Mouse (Mus musculus) bone marrow macrophage, adult 2 months (primary cell): ENCODE results near the gene Akap2. TPM values are rescaled to one million over a fixed set of nuclear protein-coding genes. Genes with fewer than 3 reads are reported as not detected.

Experiments used
- H3K27ac ChIP-seq: 2 replicates; pipeline ENCODE4 v1.5.1; 2012; ENCODE audit warnings: low read depth, low read length; ENCODE audit not compliant: insufficient read depth
- H3K4me1 ChIP-seq: 2 replicates; pipeline ENCODE4 v1.6.1; 2012; ENCODE audit warnings: low read length; ENCODE audit not compliant: control insufficient read depth, insufficient read depth
- H3K4me3 ChIP-seq: 2 replicates; pipeline ENCODE4 v1.5.1; 2012; ENCODE audit warnings: mild to moderate bottlenecking, low read length, moderate library complexity; ENCODE audit not compliant: insufficient read depth
- CTCF ChIP-seq: IDR thresholded peaks from 2 replicates; pipeline ENCODE4 v1.5.1; 2012; ENCODE audit warnings: low read depth, mild to moderate bottlenecking, low read length, moderate library complexity
- POLR2A ChIP-seq: IDR thresholded peaks from 2 replicates; pipeline ENCODE4 v1.6.1; 2012; ENCODE audit warnings: mild to moderate bottlenecking, low read depth, low read length, borderline replicate concordance
- polyA plus RNA-seq: library from polyadenylated mRNA; stranded (reverse); fragments of >200 nt; gene quantifications from 2 replicates; pipeline ENCODE4 v1.2.4, GENCODE M21; 2012; ENCODE audit not compliant: missing spikeins, insufficient read depth, insufficient read length

Gene Akap2
- polyA plus RNA-seq, 1 experiment, result 1.3 TPM

- Histone ChIP-seq H3K27ac (no peak overlapping the region), H3K4me3 (no peak overlapping the region), H3K4me1 (no peaks in the 10 kb centered on the region)
- TF ChIP-seq POLR2A (no peak), CTCF (no peak)
Observed at GRCm38 (mm10) chr4:57682944-57683343, 34.5 kb upstream of the Akap2 start.

GRCm38 (mm10) chr4:57684676-57685215 is 32.7 kb upstream of the Akap2 start:
- no peak for TF ChIP-seq POLR2A
- no peak for TF ChIP-seq CTCF
- Histone ChIP-seq H3K4me1 (no peaks in the 10 kb centered on the region), H3K27ac (no peak overlapping the region), H3K4me3 (no peak overlapping the region)

GRCm38 (mm10) chr4:57686736-57687135 is 30.7 kb upstream of the Akap2 start:
- H3K4me3 ChIP-seq, result no peak overlapping the region
- H3K4me1 ChIP-seq, result no peaks in the 10 kb centered on the region
- TF ChIP-seq POLR2A (no peak), CTCF (no peak)
- no peak overlapping the region for H3K27ac ChIP-seq

GRCm38 (mm10) chr4:57687583-57687982 is 29.9 kb upstream of the Akap2 start:
- no peak overlapping the region for H3K4me3 ChIP-seq
- no peak overlapping the region for H3K27ac ChIP-seq
- no peak for TF ChIP-seq CTCF
- TF ChIP-seq POLR2A, result no peak
- H3K4me1 ChIP-seq, result no peaks in the 10 kb centered on the region

GRCm38 (mm10) chr4:57688131-57688530 is 29.3 kb upstream of the Akap2 start:
- Histone ChIP-seq H3K4me3 (no peak overlapping the region), H3K4me1 (no peaks in the 10 kb centered on the region), H3K27ac (no peak overlapping the region)
- TF ChIP-seq POLR2A, result no peak
- TF ChIP-seq CTCF, result no peak

GRCm38 (mm10) chr4:57690001-57690400 is 27.5 kb upstream of the Akap2 start:
- no peaks in the 10 kb centered on the region for H3K4me1 ChIP-seq
- TF ChIP-seq POLR2A (no peak), CTCF (no peak)
- no peak overlapping the region for H3K27ac ChIP-seq
- no peak overlapping the region for H3K4me3 ChIP-seq

- TF ChIP-seq CTCF (no peak), POLR2A (no peak)
- no peak overlapping the region for H3K4me3 ChIP-seq
- H3K27ac ChIP-seq, result no peak overlapping the region
- no peaks in the 10 kb centered on the region for H3K4me1 ChIP-seq
Observed at GRCm38 (mm10) chr4:57690805-57691204, 26.7 kb upstream of the Akap2 start.

GRCm38 (mm10) chr4:57694356-57695136 is 22.9 kb upstream of the Akap2 start:
- TF ChIP-seq CTCF (no peak), POLR2A (no peak)
- Histone ChIP-seq H3K27ac (no peak overlapping the region), H3K4me1 (no peaks in the 10 kb centered on the region), H3K4me3 (no peak overlapping the region)

- Histone ChIP-seq H3K4me1 (no peaks in the 10 kb centered on the region), H3K27ac (no peak overlapping the region), H3K4me3 (no peak overlapping the region)
- TF ChIP-seq POLR2A (no peak), CTCF (no peak)
Observed at GRCm38 (mm10) chr4:57696955-57697354, 20.5 kb upstream of the Akap2 start.

GRCm38 (mm10) chr4:57697918-57698611 is 19.4 kb upstream of the Akap2 start:
- no peak overlapping the region for H3K4me3 ChIP-seq
- no peak for TF ChIP-seq POLR2A
- no peak for TF ChIP-seq CTCF
- H3K4me1 ChIP-seq, result no peaks in the 10 kb centered on the region
- H3K27ac ChIP-seq, result no peak overlapping the region
